Mouse (Mus musculus) spleen, adult 2 months (tissue): Measurements from ENCODE around the gene Rlbp1. TPM values are rescaled to one million over a fixed set of nuclear protein-coding genes. Genes with fewer than 3 reads are reported as not detected.
A peak's percentile ranks its signal among the peaks of the same experiment; 100 is the strongest.

Source experiments
- DNase-seq, 2 experiments: peaks; one replicate each; pipeline versions ENCODE4 v3.0.0 to v3.0.0-alpha.2; 2012 to 2021; ENCODE audit warnings: low spot score in 2 of 2, low read depth in 1 of 2
- H3K27ac ChIP-seq: fragments of 200-500 bp; 2 replicates; pipeline ENCODE4 v1.5.1; 2012; ENCODE audit warnings: low read length, inconsistent platforms; ENCODE audit not compliant: insufficient read depth
- H3K27me3 ChIP-seq: fragments of 200-500 bp; 2 replicates; pipeline ENCODE4 v1.6.1; 2012; ENCODE audit warnings: mild to moderate bottlenecking, moderate library complexity, low read length, inconsistent platforms; ENCODE audit not compliant: control insufficient read depth, insufficient read depth
- H3K36me3 ChIP-seq: fragments of 200-500 bp; 2 replicates; pipeline ENCODE4 v1.6.1; 2012; ENCODE audit warnings: mild to moderate bottlenecking, low read length, inconsistent platforms; ENCODE audit not compliant: control insufficient read depth, insufficient read depth
- H3K4me1 ChIP-seq: fragments of 200-500 bp; 2 replicates; pipeline ENCODE4 v1.6.1; 2011; ENCODE audit warnings: inconsistent platforms; ENCODE audit not compliant: control insufficient read depth, insufficient read depth, insufficient read length
- H3K4me3 ChIP-seq: fragments of 200-500 bp; 2 replicates; pipeline ENCODE4 v1.5.1; 2011; ENCODE audit warnings: mild to moderate bottlenecking, inconsistent platforms; ENCODE audit not compliant: insufficient read depth, insufficient read length; ENCODE audit errors: extremely low read depth
- CTCF ChIP-seq: fragments of 200-500 bp; IDR thresholded peaks from 2 replicates; pipeline ENCODE4 v1.5.1; 2011; ENCODE audit warnings: mild to moderate bottlenecking, inconsistent platforms; ENCODE audit not compliant: insufficient read depth, insufficient read length, insufficient replicate concordance; ENCODE audit errors: extremely low read depth
- POLR2A ChIP-seq: fragments of 200-500 bp; IDR thresholded peaks from 2 replicates; pipeline ENCODE4 v1.6.1; 2011; ENCODE audit warnings: low read depth, low read length, inconsistent platforms
- WGBS: fragments of 180-500 bp; shearing (Covaris S2); methylation state at CpG from one replicate; pipeline ENCODE4 v1.1.7; 2018; 5-methylcytosine and 5-hydroxymethylcytosine counted together
- polyA plus RNA-seq: library from polyadenylated mRNA; depleted of rRNA; stranded (reverse); fragments of >200 nt; gene quantifications from 2 replicates; pipeline ENCODE4 v1.2.3, GENCODE M21; 2012

Gene Rlbp1
- polyA plus RNA-seq, 1 experiment = not detected

GRCm38 (mm10) chr7:79391883-79392649 is 5.2 kb upstream of the Rlbp1 start, which contains the start of gene Fanci:
Fanci (plus strand) TSS chr7:79391929.
- TF ChIP-seq POLR2A = no peak; the same call in 1 of the 2 replicates
- TF ChIP-seq CTCF = no peak
- Histone ChIP-seq H3K4me1 (no peaks in the 10 kb centered on the region), H3K4me3 (peak within 1 kb of the TSS; percentile 95), H3K27me3 (no peaks in the 10 kb centered on the region), H3K36me3 (no peaks in the 10 kb centered on the region), H3K27ac (peak within 1 kb of the TSS; percentile 92)
- under 1% methylated on average over 44 of the region's 44 CpGs for WGBS
- DNase-seq = peak; percentile 84 to 91

- H3K27me3 ChIP-seq = no peaks in the 10 kb centered on the region
- H3K36me3 ChIP-seq = no peaks in the 10 kb centered on the region
- H3K4me1 ChIP-seq = no peaks in the 10 kb centered on the region
- peak overlapping the region; percentile 95; the same call in 1 of the 2 replicates for H3K4me3 ChIP-seq
- TF ChIP-seq POLR2A (no peak), CTCF (no peak)
- H3K27ac ChIP-seq = peak overlapping the region; percentile 92
- WGBS = 13% methylated on average over 3 of the region's 3 CpGs
- peak in 1 of 2 experiments; percentile 7 for DNase-seq
Measured at GRCm38 (mm10) chr7:79391471-79391870, 4.6 kb upstream of the Rlbp1 start.

- no peak for DNase-seq
- Histone ChIP-seq H3K36me3 (no peaks in the 10 kb centered on the region), H3K27me3 (no peaks in the 10 kb centered on the region), H3K4me1 (no peaks in the 10 kb centered on the region), H3K27ac (no peak overlapping the region), H3K4me3 (no peak overlapping the region)
- WGBS = 90% methylated on average over 5 of the region's 5 CpGs
- TF ChIP-seq POLR2A = no peak
- TF ChIP-seq CTCF = no peak
Measured at GRCm38 (mm10) chr7:79390141-79390708, 3.4 kb upstream of the Rlbp1 start.

GRCm38 (mm10) chr7:79388671-79389206 is 1.9 kb upstream of the Rlbp1 start:
- Histone ChIP-seq H3K27ac (no peak overlapping the region), H3K4me3 (no peak overlapping the region), H3K36me3 (no peaks in the 10 kb centered on the region), H3K4me1 (no peaks in the 10 kb centered on the region), H3K27me3 (no peaks in the 10 kb centered on the region)
- no peak for DNase-seq
- TF ChIP-seq CTCF (no peak), POLR2A (no peak)
- WGBS = 94% methylated on average over 7 of the region's 7 CpGs

- WGBS = 87% methylated on average over 7 of the region's 7 CpGs
- Histone ChIP-seq H3K4me3 (no peak overlapping the region), H3K27me3 (no peaks in the 10 kb centered on the region), H3K36me3 (no peaks in the 10 kb centered on the region), H3K27ac (no peak overlapping the region), H3K4me1 (no peaks in the 10 kb centered on the region)
- no peak for TF ChIP-seq CTCF
- TF ChIP-seq POLR2A = no peak
- no peak for DNase-seq
Measured at GRCm38 (mm10) chr7:79387991-79388390, 1.1 kb upstream of the Rlbp1 start.

GRCm38 (mm10) chr7:79387140-79387539 is 292 bp upstream of the Rlbp1 start:
- no peak for DNase-seq
- whole genome bisulfite sequencing = 80% methylated on average over 8 of the region's 8 CpGs
- TF ChIP-seq POLR2A (no peak), CTCF (no peak)

GRCm38 (mm10) chr7:79376516-79377275 is 10.2 kb downstream of the Rlbp1 start:
- no peak for DNase-seq
- Histone ChIP-seq H3K4me1 (no peaks in the 10 kb centered on the region), H3K27me3 (no peaks in the 10 kb centered on the region), H3K27ac (no peak overlapping the region), H3K4me3 (no peak overlapping the region), H3K36me3 (no peaks in the 10 kb centered on the region)
- 64% methylated on average over 10 of the region's 10 CpGs for WGBS
- TF ChIP-seq CTCF (no peak), POLR2A (no peak)

More at GRCm38 (mm10) chr7:79387140-79387539, 292 bp upstream of the Rlbp1 start:
- Histone ChIP-seq H3K36me3 (no peaks in the 10 kb centered on the region), H3K4me3 (no peak overlapping the region), H3K27ac (no peak overlapping the region), H3K27me3 (no peaks in the 10 kb centered on the region), H3K4me1 (no peaks in the 10 kb centered on the region)
